Mouse (Mus musculus) left cerebral cortex, adult 8-10 months (tissue): ENCODE measurements around the gene Dlst. TPM values are rescaled to one million over a fixed set of nuclear protein-coding genes. Genes with fewer than 3 reads are reported as not detected.

Experiments used
- DNase-seq, 2 experiments: peaks; one replicate each; pipeline ENCODE4 v3.0.0; 2022; ENCODE audit warnings: low spot score in 2 of 2
- total RNA-seq, 4 experiments: library from RNA; stranded (reverse); gene quantifications; 2 replicates each; pipeline ENCODE4 v1.2.4; 2022

Dlst gene
- total RNA-seq, 4 experiments from 2014 or later = 140 to 155 (median 152) TPM

- no peak for DNase-seq
These were observed 39.8 kb downstream of the Dlst start for GRCm38 (mm10) chr12:85150321-85151001.

- peak; percentile 62 to 84 for DNase-seq
These were observed 40.6 kb downstream of the Dlst start, which contains the start of gene Rps6kl1 for GRCm38 (mm10) chr12:85151002-85151774. Gene Rps6kl1 (minus strand): TSS chr12:85151264.

GRCm38 (mm10) chr12:85153011-85153410 is 42.4 kb downstream of the Dlst start:
- no peak for DNase-seq

GRCm38 (mm10) chr12:85156324-85156723 is 45.7 kb downstream of the Dlst start:
- DNase-seq = no peak

GRCm38 (mm10) chr12:85157797-85158460 is 47.3 kb downstream of the Dlst start:
- DNase-seq = no peak

GRCm38 (mm10) chr12:85158801-85159200 is 48.2 kb downstream of the Dlst start:
- no peak for DNase-seq

GRCm38 (mm10) chr12:85159592-85159991 is 49.0 kb downstream of the Dlst start:
- DNase-seq = no peak

GRCm38 (mm10) chr12:85164996-85165395 is 54.4 kb downstream of the Dlst start:
- DNase-seq = no peak

GRCm38 (mm10) chr12:85166631-85167030 is 56.0 kb downstream of the Dlst start:
- no peak for DNase-seq

GRCm38 (mm10) chr12:85169117-85169858 is 58.7 kb downstream of the Dlst start:
- peak; percentile 55 to 78 for DNase-seq

- no peak for DNase-seq
These were observed 59.2 kb downstream of the Dlst start for GRCm38 (mm10) chr12:85169877-85170276.

GRCm38 (mm10) chr12:85170284-85170947 is 59.8 kb downstream of the Dlst start:
- DNase-seq = no peak

- DNase-seq = no peak
These were observed 60.3 kb downstream of the Dlst start for GRCm38 (mm10) chr12:85170948-85171307.

GRCm38 (mm10) chr12:85174016-85174415 is 63.4 kb downstream of the Dlst start:
- no peak for DNase-seq

- no peak for DNase-seq
These were observed 64.5 kb downstream of the Dlst start for GRCm38 (mm10) chr12:85175087-85175675.

GRCm38 (mm10) chr12:85175926-85176845 is 65.6 kb downstream of the Dlst start:
- DNase-seq = no peak

GRCm38 (mm10) chr12:85176846-85177523 is 66.4 kb downstream of the Dlst start:
- DNase-seq = no peak

- DNase-seq = no peak
These were observed 67.2 kb downstream of the Dlst start, which contains the start of gene Pgf for GRCm38 (mm10) chr12:85177740-85178239. Gene Pgf (minus strand): TSS chr12:85177790.

- no peak for DNase-seq
These were observed 67.7 kb downstream of the Dlst start for GRCm38 (mm10) chr12:85178294-85178693.
